Mouse (Mus musculus) heart, postnatal 14 days (tissue): Measurements from ENCODE around the gene Tmem38a. TPM values are rescaled to one million over a fixed set of nuclear protein-coding genes. Genes with fewer than 3 reads are reported as not detected.

Source experiments
- DNase-seq, 2 experiments: peaks; one replicate each; pipeline ENCODE4 v3.0.0; 2021 to 2022
- intact Hi-C: fragments of 180-260 bp; cut with DNase I; formaldehyde crosslinking; loops from one replicate; pipeline ENCODE4 v1.15.1; 2025
- microRNA-seq, 2 experiments: library from miRNA; unstranded; fragments of <30 nt; microRNA quantifications; one replicate each; pipeline ENCODE4 v1.2.0; 2021 to 2022
- total RNA-seq, 2 experiments: library from RNA; stranded (reverse); gene quantifications; 2 replicates each; pipeline ENCODE4 v1.2.3; 2021

The Tmem38a gene
- total RNA-seq, 2 experiments from 2014 or later, result 372 TPM

GRCm38 (mm10) chr8:72579374-72579773 is 7.5 kb downstream of the Tmem38a start:
- DNase-seq, result peak in 1 of 2 experiments; percentile 39
- intact Hi-C loops, result no loop called here

- intact Hi-C loops, result no loop called here
- peak; percentile 57 to 70 for DNase-seq
These were observed 11.4 kb downstream of the Tmem38a start for GRCm38 (mm10) chr8:72583056-72583771.

GRCm38 (mm10) chr8:72584390-72584789 is 12.5 kb downstream of the Tmem38a start:
- no peak for DNase-seq
- intact Hi-C loops, result no loop called here

- intact Hi-C loops, result no loop called here
- peak; percentile 64 to 79 for DNase-seq
These were observed 16.0 kb downstream of the Tmem38a start for GRCm38 (mm10) chr8:72587806-72588205.

DNA sequence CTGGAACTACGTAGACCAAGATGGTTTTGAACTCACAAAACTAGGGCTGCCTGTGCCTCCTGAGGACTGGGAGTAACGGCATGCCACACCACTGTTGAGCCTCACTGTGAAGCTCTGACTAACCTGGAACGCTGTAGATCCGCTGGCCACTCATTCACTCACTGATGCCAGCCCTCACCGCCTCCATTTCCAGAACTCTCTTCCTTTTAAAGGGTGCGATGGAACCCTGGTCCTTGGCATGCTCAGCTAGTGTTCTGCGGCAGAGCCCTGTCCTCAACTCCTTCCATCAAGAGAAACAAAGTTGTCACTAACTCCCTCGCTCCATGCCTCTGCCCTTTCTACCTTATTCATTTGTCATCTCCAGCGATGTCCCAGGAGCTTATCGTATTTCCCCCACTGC is 17.0 kb downstream of the Tmem38a start:
- intact Hi-C loops, result no loop called here
- DNase-seq, result no peak

GRCm38 (mm10) chr8:72589286-72589685 is 17.4 kb downstream of the Tmem38a start:
- intact Hi-C loops, result no loop called here
- DNase-seq, result peak; percentile 53 to 60

GRCm38 (mm10) chr8:72590198-72590597 is 18.3 kb downstream of the Tmem38a start:
- DNase-seq, result peak; percentile 39 to 62
- intact Hi-C loops, result no loop called here

Small RNA genes lying within 50 kb of the gene (microRNA-seq; reads per million reads assigned to microRNA genes)
- gene Gm28019, result 0 reads per million in 2 experiments

Other genes starting within 250 kb of the Tmem38a start
- gene Eps15l1, start 150.6 kb upstream of the Tmem38a start, total RNA-seq, result 10 to 100 TPM; 44.4 to 47.5 TPM
- 10 to 100 TPM in 1 of 2 experiments, 1 to 10 TPM in 1; 8.1 to 10.5 TPM for gene Calr3, start 128.2 kb upstream of the Tmem38a start, total RNA-seq
- gene 1700030K09Rik, start 128.2 kb upstream of the Tmem38a start, total RNA-seq, result 1 to 10 TPM; 6.6 to 7.0 TPM
- gene Cherp, start 96.8 kb upstream of the Tmem38a start, total RNA-seq, result 10 to 100 TPM; 42.9 to 43.2 TPM
- gene Slc35e1, start 79.4 kb upstream of the Tmem38a start, total RNA-seq, result 10 to 100 TPM; 44.1 to 47.8 TPM
- 10 to 100 TPM; 10.5 to 10.7 TPM for gene Med26, start 23.8 kb upstream of the Tmem38a start, total RNA-seq
- 100 to 1,000 TPM; 111 to 117 TPM for gene Smim7, start 967 bp upstream of the Tmem38a start, total RNA-seq
- under 1 TPM; 0.62 to 0.88 TPM for gene Nwd1, start 74.7 kb downstream of the Tmem38a start, total RNA-seq
- gene Sin3b, start 151.2 kb downstream of the Tmem38a start, total RNA-seq, result 10 to 100 TPM; 87.1 to 88.6 TPM
- 1 to 10 TPM; 2.0 to 2.2 TPM for gene F2rl3, start 189.8 kb downstream of the Tmem38a start, total RNA-seq